Mouse (Mus musculus) liver, adult 2 months (tissue): ENCODE data around the gene Coro1a.

Experiments used
- CTCF ChIP-seq: fragments of 200-500 bp; IDR thresholded peaks from 2 replicates; pipeline ENCODE4 v1.5.1; 2011; ENCODE audit warnings: low read depth, low read length, control low read depth
- POLR2A ChIP-seq: fragments of 200-500 bp; IDR thresholded peaks from 2 replicates; pipeline ENCODE4 v1.6.1; 2011; ENCODE audit warnings: low read length, control low read depth; ENCODE audit not compliant: insufficient read depth; ENCODE audit errors: extremely low read depth

DNA sequence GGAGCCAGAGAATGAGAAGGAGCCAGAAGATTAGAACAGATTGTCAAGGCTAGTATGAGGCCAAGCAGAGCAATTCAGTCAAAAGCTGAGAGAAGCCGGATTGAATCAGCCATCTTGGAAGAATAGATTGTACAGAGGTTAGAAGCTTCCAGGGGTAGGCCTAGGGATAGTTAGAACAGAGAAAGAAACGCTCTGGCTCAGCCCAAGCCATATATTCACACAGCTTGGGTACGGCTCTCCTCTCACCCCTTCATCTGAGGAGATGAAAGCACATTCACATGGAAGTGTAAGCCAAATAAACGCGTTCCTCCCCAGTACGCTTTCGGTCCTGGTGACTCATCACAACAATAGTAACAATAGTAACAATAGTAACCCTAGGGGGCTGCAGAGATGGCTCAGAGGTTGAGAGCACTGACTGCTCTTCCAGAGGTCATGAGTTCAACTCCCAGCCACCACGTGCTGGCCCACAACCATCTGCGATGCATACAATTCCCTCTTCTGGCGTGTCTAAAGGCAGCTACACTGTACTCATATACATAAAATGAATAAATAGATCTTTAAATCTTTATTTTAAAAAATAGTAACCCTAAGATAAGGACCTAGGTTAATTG lies 13.0 kb downstream of the Coro1a start:
- TF ChIP-seq CTCF (no peak), POLR2A (no peak)
